Mouse (Mus musculus) liver, embryonic 15.5 days (tissue): ENCODE measurements around the gene Armc3. TPM values are rescaled to one million over a fixed set of nuclear protein-coding genes. Genes with fewer than 3 reads are reported as not detected.

ENCODE experiments used
- ATAC-seq: fragments of 200-750 bp; cut with Nextera tagmentation; 2 replicates; pipeline ENCODE4 v1.8.0; 2017; ENCODE audit warnings: moderate number of reproducible peaks, mild to moderate bottlenecking, moderate library complexity; ENCODE audit not compliant: insufficient read depth
- H3K27ac ChIP-seq: fragments of 300-500 bp; sonication (generic); replicated peaks from 2 replicates; pipeline ENCODE4 v1.5.1; 2015; ENCODE audit warnings: mild to moderate bottlenecking, inconsistent platforms
- H3K27me3 ChIP-seq: fragments of 300-500 bp; sonication (generic); 2 replicates; pipeline ENCODE4 v1.6.1; 2015; ENCODE audit warnings: mild to moderate bottlenecking, inconsistent platforms
- H3K36me3 ChIP-seq: fragments of 300-500 bp; sonication (generic); replicated peaks from 2 replicates; pipeline ENCODE4 v1.6.1; 2015; ENCODE audit warnings: moderate library complexity, mild to moderate bottlenecking, inconsistent platforms
- H3K4me1 ChIP-seq: fragments of 300-500 bp; sonication (generic); replicated peaks from 2 replicates; pipeline ENCODE4 v1.6.1; 2015; ENCODE audit warnings: inconsistent platforms
- H3K4me2 ChIP-seq: fragments of 300-500 bp; sonication (generic); 2 replicates; pipeline ENCODE4 v1.6.1; 2015; ENCODE audit warnings: moderate library complexity, mild to moderate bottlenecking, inconsistent platforms
- H3K4me3 ChIP-seq: fragments of 300-500 bp; sonication (generic); replicated peaks from 2 replicates; pipeline ENCODE4 v1.5.1; 2015; ENCODE audit warnings: mild to moderate bottlenecking, inconsistent platforms
- H3K9ac ChIP-seq: fragments of 300-500 bp; sonication (generic); 2 replicates; pipeline ENCODE4 v1.6.1; 2015; ENCODE audit warnings: moderate library complexity, mild to moderate bottlenecking, inconsistent platforms
- H3K9me3 ChIP-seq: fragments of 300-500 bp; sonication (generic); replicated peaks from 2 replicates; pipeline ENCODE4 v1.6.1; 2016; ENCODE audit warnings: inconsistent platforms
- WGBS: fragments of 180-500 bp; shearing (Covaris S2); methylation state at CpG from one replicate; pipeline ENCODE4 v1.1.7; 2015; ENCODE audit warnings: mixed read lengths; ENCODE audit not compliant: insufficient replicate concordance; 5-methylcytosine and 5-hydroxymethylcytosine counted together
- polyA plus RNA-seq: library from polyadenylated mRNA; unstranded; fragments of >200 nt; fragmentation: Nextera tagmentation; extraction: Ambion mirVana; gene quantifications from 2 replicates; pipeline ENCODE4 v1.2.1, GENCODE M21; 2015

Armc3 gene
- polyA plus RNA-seq, result 0.03 and 0.12 TPM in 2 replicates

GRCm38 (mm10) chr2:19198452-19199365 lies at the start of gene Armc3:
TSS of gene Armc3 (plus strand) at chr2:19199302.
- H3K4me3 ChIP-seq, result peak within 1 kb of the TSS; percentile 33
- H3K27me3 ChIP-seq, result no peaks in the 10 kb centered on the region
- ATAC-seq, result no peak
- H3K4me1 ChIP-seq, result no peaks in the 10 kb centered on the region; the same call in 1 of the 2 replicates
- WGBS, result 19% methylated on average over 24 of the region's 24 CpGs
- no peak within 1 kb of the TSS for H3K9ac ChIP-seq
- no peak within 1 kb of the TSS for H3K27ac ChIP-seq
- H3K4me2 ChIP-seq, result peak within 1 kb of the TSS; percentile 53
- no peaks in the 10 kb centered on the region for H3K36me3 ChIP-seq
- H3K9me3 ChIP-seq, result no peaks in the 10 kb centered on the region

- no peak overlapping the region for H3K4me3 ChIP-seq
- WGBS, result 49% methylated on average over 1 of the region's 1 CpGs
Measured at GRCm38 (mm10) chr2:19152687-19153086, 46.4 kb upstream of the Armc3 start.

GRCm38 (mm10) chr2:19156176-19156575 lies 42.9 kb upstream of the Armc3 start:
- H3K27me3 ChIP-seq, result no peaks in the 10 kb centered on the region
- no peaks in the 10 kb centered on the region for H3K9me3 ChIP-seq
- WGBS, result 45% methylated on average over 4 of the region's 4 CpGs
- H3K36me3 ChIP-seq, result no peaks in the 10 kb centered on the region
- H3K27ac ChIP-seq, result no peak overlapping the region
- no peak overlapping the region for H3K4me3 ChIP-seq
- ATAC-seq, result no peak
- H3K9ac ChIP-seq, result no peak overlapping the region
- no peak overlapping the region for H3K4me2 ChIP-seq
- H3K4me1 ChIP-seq, result no peaks in the 10 kb centered on the region

More at GRCm38 (mm10) chr2:19152687-19153086, 46.4 kb upstream of the Armc3 start:
- Histone ChIP-seq H3K27ac (no peak overlapping the region), H3K27me3 (no peaks in the 10 kb centered on the region), H3K4me2 (no peak overlapping the region), H3K9ac (no peak overlapping the region), H3K36me3 (no peaks in the 10 kb centered on the region), H3K4me1 (no peaks in the 10 kb centered on the region), H3K9me3 (no peaks in the 10 kb centered on the region)
- no peak for ATAC-seq

GRCm38 (mm10) chr2:19159539-19159938 lies 39.6 kb upstream of the Armc3 start:
- no peaks in the 10 kb centered on the region for H3K36me3 ChIP-seq
- no peak overlapping the region for H3K4me3 ChIP-seq
- no peak overlapping the region for H3K4me2 ChIP-seq
- no peaks in the 10 kb centered on the region for H3K9me3 ChIP-seq
- WGBS, result 64% methylated on average over 5 of the region's 5 CpGs
- no peak overlapping the region for H3K27ac ChIP-seq
- H3K4me1 ChIP-seq, result no peaks in the 10 kb centered on the region
- ATAC-seq, result no peak
- H3K9ac ChIP-seq, result no peak overlapping the region
- H3K27me3 ChIP-seq, result no peaks in the 10 kb centered on the region

- no peak overlapping the region for H3K4me3 ChIP-seq
- no peak overlapping the region for H3K4me2 ChIP-seq
- no peak for ATAC-seq
- H3K9ac ChIP-seq, result no peak overlapping the region
- H3K36me3 ChIP-seq, result no peaks in the 10 kb centered on the region
- WGBS, result 30% methylated on average over 8 of the region's 8 CpGs
- H3K27me3 ChIP-seq, result no peaks in the 10 kb centered on the region
- H3K9me3 ChIP-seq, result no peaks in the 10 kb centered on the region
- H3K27ac ChIP-seq, result no peak overlapping the region
- H3K4me1 ChIP-seq, result no peaks in the 10 kb centered on the region
Measured at GRCm38 (mm10) chr2:19160368-19161114, 38.6 kb upstream of the Armc3 start.

GRCm38 (mm10) chr2:19164234-19164633 lies 34.9 kb upstream of the Armc3 start:
- no peak overlapping the region for H3K4me3 ChIP-seq
- H3K27me3 ChIP-seq, result no peaks in the 10 kb centered on the region
- H3K9me3 ChIP-seq, result no peaks in the 10 kb centered on the region
- WGBS, result 63% methylated on average over 1 of the region's 1 CpGs
- H3K9ac ChIP-seq, result no peak overlapping the region
- H3K4me1 ChIP-seq, result no peaks in the 10 kb centered on the region
- ATAC-seq, result no peak
- H3K27ac ChIP-seq, result no peak overlapping the region
- no peaks in the 10 kb centered on the region for H3K36me3 ChIP-seq
- H3K4me2 ChIP-seq, result no peak overlapping the region

- 32% methylated on average over 1 of the region's 1 CpGs for WGBS
- no peak overlapping the region for H3K9ac ChIP-seq
- H3K36me3 ChIP-seq, result no peaks in the 10 kb centered on the region
- H3K9me3 ChIP-seq, result no peaks in the 10 kb centered on the region
- no peaks in the 10 kb centered on the region for H3K4me1 ChIP-seq
- no peak for ATAC-seq
- H3K27ac ChIP-seq, result no peak overlapping the region
- H3K4me2 ChIP-seq, result no peak overlapping the region
- H3K27me3 ChIP-seq, result no peaks in the 10 kb centered on the region
- no peak overlapping the region for H3K4me3 ChIP-seq
Measured at GRCm38 (mm10) chr2:19176827-19177236, 22.3 kb upstream of the Armc3 start.

- H3K4me1 ChIP-seq, result no peaks in the 10 kb centered on the region; the same call in 1 of the 2 replicates
- H3K27me3 ChIP-seq, result no peaks in the 10 kb centered on the region
- H3K36me3 ChIP-seq, result no peaks in the 10 kb centered on the region
- 28% methylated on average over 13 of the region's 13 CpGs for whole genome bisulfite sequencing
- no peak overlapping the region for H3K27ac ChIP-seq
- no peak overlapping the region for H3K9ac ChIP-seq
- peak overlapping the region; percentile 33; the same call in 1 of the 2 replicates for H3K4me3 ChIP-seq
- no peak for ATAC-seq
- H3K9me3 ChIP-seq, result no peaks in the 10 kb centered on the region
- peak overlapping the region; percentile 53 for H3K4me2 ChIP-seq
Measured at GRCm38 (mm10) chr2:19199366-19199853, 308 bp downstream of the Armc3 start.

- Histone ChIP-seq H3K9me3 (no peaks in the 10 kb centered on the region), H3K4me2 (no peak overlapping the region), H3K27ac (no peak overlapping the region), H3K4me3 (no peak overlapping the region), H3K27me3 (no peaks in the 10 kb centered on the region), H3K9ac (no peak overlapping the region), H3K4me1 (no peaks in the 10 kb centered on the region; the same call in 1 of the 2 replicates), H3K36me3 (no peaks in the 10 kb centered on the region)
- 61% methylated on average over 1 of the region's 1 CpGs for WGBS
- ATAC-seq, result no peak
Measured at GRCm38 (mm10) chr2:19200112-19200511, 1.0 kb downstream of the Armc3 start.

- H3K4me1 ChIP-seq, result no peaks in the 10 kb centered on the region; the same call in 1 of the 2 replicates
- no peaks in the 10 kb centered on the region for H3K27me3 ChIP-seq
- no peak overlapping the region for H3K4me2 ChIP-seq
- H3K4me3 ChIP-seq, result no peak overlapping the region
- no peak for ATAC-seq
- WGBS, result 11% methylated on average over 2 of the region's 2 CpGs
- H3K9me3 ChIP-seq, result no peaks in the 10 kb centered on the region
- H3K9ac ChIP-seq, result no peak overlapping the region
- H3K27ac ChIP-seq, result no peak overlapping the region
- H3K36me3 ChIP-seq, result no peaks in the 10 kb centered on the region
Measured at GRCm38 (mm10) chr2:19201682-19202081, 2.6 kb downstream of the Armc3 start.

GRCm38 (mm10) chr2:19234305-19234704 lies 35.2 kb downstream of the Armc3 start:
- Histone ChIP-seq H3K27me3 (no peaks in the 10 kb centered on the region), H3K4me3 (no peak overlapping the region), H3K36me3 (no peaks in the 10 kb centered on the region), H3K4me2 (no peak overlapping the region), H3K4me1 (no peaks in the 10 kb centered on the region), H3K27ac (no peak overlapping the region), H3K9me3 (no peaks in the 10 kb centered on the region), H3K9ac (no peak overlapping the region)
- ATAC-seq, result no peak
- WGBS, result 33% methylated on average over 5 of the region's 5 CpGs
